Comparison of ENCODE assay signal across 13 mouse cellular contexts in the genomic region with DNA sequence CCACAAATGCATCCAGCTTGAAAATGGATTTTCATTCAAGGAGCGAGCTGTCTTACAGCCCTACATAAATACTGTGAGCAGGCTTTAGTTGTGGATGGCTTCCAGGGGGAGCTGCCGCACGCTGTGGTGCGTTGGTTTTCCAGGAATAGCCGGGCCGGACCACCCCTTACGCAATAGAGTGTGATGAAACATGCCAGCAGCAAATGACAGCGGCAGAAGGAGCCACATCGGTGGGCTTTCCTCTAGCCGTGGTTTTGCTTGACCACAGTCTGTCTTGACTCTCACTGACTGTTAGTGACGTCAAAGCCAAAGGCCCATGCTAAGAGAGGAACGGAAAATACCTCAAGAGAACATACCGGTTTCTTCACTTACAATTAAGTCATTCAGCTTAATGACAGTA.
A peak's percentile ranks its signal among the peaks of the same experiment; 100 is the strongest.
DNase-seq lines count a peak whose midpoint lies in the region; ATAC-seq and TF ChIP-seq lines count a peak whose summit lies in the region.
"Had no signal": no experiment of that assay in that cellular context is flagged by ENCODE, and none has a peak within 500 bp of the region (broad histone marks: within the 10 kb centered on the region; RNA-seq: fewer than 3 reads in every experiment).

No protein-coding gene starts in this region.

- no peaks in the 10 kb centered on the region for H3K9me3 ChIP-seq in kidney, embryonic 16.5 days (ENCODE audit: low read length)
- H3K9me3 ChIP-seq: neural tube, embryonic 15.5 days had no signal

- DNase-seq in kidney, adult 2 months, result no peak
- no peak for DNase-seq in frontal cortex, postnatal 14 days (ENCODE audit: low spot score in 2 of 2)
- DNase-seq in testis, postnatal 14 days (ENCODE audit: low spot score), result no peak
- DNase-seq: cerebellum, adult 2 months; embryo, embryonic 11 days; kidney, adult 18-20 months; right cerebral cortex, adult 18-20 months had no signal

- no peak for ATAC-seq in kidney, embryonic 16.5 days (ENCODE audit: low FRiP score, low TSS enrichment)
- peak; percentile 100 for ATAC-seq in granulocyte monocyte progenitor cell, adult 5-6 weeks (replicated peaks; ENCODE audit: poor library complexity, severe bottlenecking)
- peak; percentile 93 for ATAC-seq in megakaryocyte, adult 5-6 weeks (ENCODE audit: poor library complexity, severe bottlenecking)
- ATAC-seq: hindbrain, embryonic 16.5 days had no signal

- no peak overlapping the region for H3ac ChIP-seq in C2C12 (ENCODE audit: control insufficient read depth, insufficient read length, low read depth)

- WGBS in kidney, embryonic 16.5 days, result 66% methylated on average over 13 of the region's 13 CpGs
- WGBS in kidney, adult 2 months, result 66% methylated on average over 13 of the region's 13 CpGs

- peak overlapping the region; percentile 7; the same call in 1 of the 2 replicates for H3K4me2 ChIP-seq in kidney, embryonic 16.5 days (replicated peaks; ENCODE audit: low read depth, low read length)
- H3K4me2 ChIP-seq: neural tube, embryonic 15.5 days had no signal

- no peaks in the 10 kb centered on the region for H3K27me3 ChIP-seq in kidney, embryonic 16.5 days (ENCODE audit: insufficient read depth, low read length)
- H3K27me3 ChIP-seq in kidney, adult 2 months (replicated peaks; ENCODE audit: control insufficient read depth, insufficient read depth, low read length), result no peaks in the 10 kb centered on the region
- H3K27me3 ChIP-seq in C2C12 (ENCODE audit: control insufficient read depth, insufficient read depth, insufficient read length), result no peaks in the 10 kb centered on the region
- H3K27me3 ChIP-seq: neural tube, embryonic 15.5 days had no signal

- no peaks in the 10 kb centered on the region for H3K36me3 ChIP-seq in kidney, embryonic 16.5 days (ENCODE audit: insufficient read depth, low read length)
- H3K36me3 ChIP-seq in kidney, adult 2 months (ENCODE audit: control insufficient read depth, insufficient read depth, low read length), result no peaks in the 10 kb centered on the region
- H3K36me3 ChIP-seq in C2C12 (ENCODE audit: control insufficient read depth, insufficient read depth), result no peaks in the 10 kb centered on the region
- H3K36me3 ChIP-seq: neural tube, embryonic 15.5 days had no signal

- no peak for TF ChIP-seq POLR2A in kidney, adult 2 months (IDR thresholded peaks at IDR 0.05; ENCODE audit: low read depth, low read length)

- TF ChIP-seq CTCF in kidney, adult 2 months (conservative IDR thresholded peaks at IDR 0.05; ENCODE audit: insufficient read depth, insufficient read length, low read depth, low read length), result no peak
- no peak for TF ChIP-seq CTCF in C2C12 (IDR thresholded peaks at IDR 0.05; ENCODE audit: control insufficient read depth, insufficient read depth, insufficient read length)

- H3K79me2 ChIP-seq in C2C12 (ENCODE audit: control insufficient read depth, insufficient read depth), result no peaks in the 10 kb centered on the region

- H3K4me1 ChIP-seq in kidney, embryonic 16.5 days (ENCODE audit: insufficient read depth, low read length), result no peaks in the 10 kb centered on the region
- no peaks in the 10 kb centered on the region for H3K4me1 ChIP-seq in kidney, adult 2 months (ENCODE audit: control insufficient read depth, insufficient read depth, low read length)
- H3K4me1 ChIP-seq: neural tube, embryonic 15.5 days had no signal

- H3K4me3 ChIP-seq in kidney, embryonic 16.5 days (ENCODE audit: low read length), result no peak overlapping the region
- no peak overlapping the region for H3K4me3 ChIP-seq in kidney, adult 2 months (ENCODE audit: insufficient read depth, low read depth, low read length)
- no peak overlapping the region for H3K4me3 ChIP-seq in C2C12 (ENCODE audit: insufficient read depth, poor library complexity, severe bottlenecking)
- H3K4me3 ChIP-seq: neural tube, embryonic 15.5 days had no signal

- no peaks in the 10 kb centered on the region for H3K79me3 ChIP-seq in C2C12 (ENCODE audit: low read depth)

- H3K9ac ChIP-seq in kidney, embryonic 16.5 days (replicated peaks; ENCODE audit: low read length), result no peak overlapping the region
- H3K9ac ChIP-seq: neural tube, embryonic 15.5 days had no signal

- no peak overlapping the region for H3K27ac ChIP-seq in kidney, embryonic 16.5 days (ENCODE audit: low read length)
- no peak overlapping the region for H3K27ac ChIP-seq in kidney, adult 2 months (ENCODE audit: insufficient read depth, low read depth, low read length)
- H3K27ac ChIP-seq: neural tube, embryonic 15.5 days had no signal

TF ChIP-seq in C2C12, 6 proteins besides CTCF, POLR2A, EP300 and RAD21:
- TF ChIP-seq MAX (IDR thresholded peaks at IDR 0.05) (no peak), CEBPB (IDR thresholded peaks at IDR 0.05; ENCODE audit: low read depth) (peak; percentile 40)
